Mouse (Mus musculus): ENCODE measurements at regions not wholly inside any gene's neighbourhood (a gene's known extent, or its start where the extent isn't known, plus 50 kb on each side); places are given as distances from the start of the nearest gene placed in this dataset.

- peak; percentile 65 for TF ChIP-seq CTCF (IDR thresholded peaks at IDR 0.05; ENCODE audit: low read depth)
- TF ChIP-seq EP300 (IDR thresholded peaks at IDR 0.05; ENCODE audit: low read depth), result no peak
Observed at GRCm38 (mm10) chr1:103986867-103987266, 781.5 kb upstream of the Cdh20 start.
